Mouse (Mus musculus) MEL (cell line): Measurements from ENCODE around the gene 1700023F06Rik.

Source experiments
- CTCF ChIP-seq, 3 experiments: IDR thresholded peaks in 2 of 3; conservative IDR thresholded peaks in 1 of 3; 2 replicates each; pipeline ENCODE4 v1.5.1; 2011 to 2012; ENCODE audit warnings: low read length in 3 of 3, low read depth in 2 of 3, mild to moderate bottlenecking in 2 of 3, improper control_type of control experiment in 1 of 3, inconsistent platforms in 1 of 3, mixed read lengths in 1 of 3, moderate library complexity in 1 of 3; ENCODE audit not compliant: control insufficient read depth in 1 of 3, insufficient read depth in 1 of 3, poor library complexity in 1 of 3, severe bottlenecking in 1 of 3
- EP300 ChIP-seq, 2 experiments: IDR thresholded peaks; 2 replicates each; pipeline ENCODE4 v1.6.1; 2011; ENCODE audit warnings: improper control_type of control experiment in 2 of 2, low read length in 2 of 2, low read depth in 1 of 2, mild to moderate bottlenecking in 1 of 2
- HCFC1 ChIP-seq: IDR thresholded peaks from 2 replicates; pipeline ENCODE4 v1.6.1; 2012; ENCODE audit warnings: low read depth, mild to moderate bottlenecking, inconsistent platforms, low read length, improper control_type of control experiment, moderate library complexity
- JUND ChIP-seq: IDR thresholded peaks from 2 replicates; pipeline ENCODE4 v1.6.1; 2011; ENCODE audit warnings: low read depth, mild to moderate bottlenecking, improper control_type of control experiment, low read length
- MAX ChIP-seq: IDR thresholded peaks from 2 replicates; pipeline ENCODE4 v1.6.1; 2011; ENCODE audit warnings: low read length, improper control_type of control experiment
- MEF2A ChIP-seq: IDR thresholded peaks from 2 replicates; pipeline ENCODE4 v1.6.1; 2014; ENCODE audit warnings: low read depth, mild to moderate bottlenecking, inconsistent platforms, low read length, improper control_type of control experiment; ENCODE audit not compliant: poor library complexity, insufficient replicate concordance, severe bottlenecking; ENCODE audit errors: extremely low read depth
- POLR2A ChIP-seq, 2 experiments: IDR thresholded peaks; 2 replicates each; pipeline ENCODE4 v1.6.1; 2011 to 2012; ENCODE audit warnings: low read length in 2 of 2, mild to moderate bottlenecking in 2 of 2, control low read depth in 1 of 2, improper control_type of control experiment in 1 of 2, low read depth in 1 of 2, moderate library complexity in 1 of 2; ENCODE audit not compliant: control insufficient read depth in 1 of 2, insufficient read depth in 1 of 2, poor library complexity in 1 of 2
- RAD21 ChIP-seq: IDR thresholded peaks from 2 replicates; pipeline ENCODE4 v1.6.1; 2011; ENCODE audit warnings: mild to moderate bottlenecking, low read depth, low read length, improper control_type of control experiment
- TCF12 ChIP-seq: IDR thresholded peaks from 2 replicates; pipeline ENCODE4 v1.6.1; 2014; ENCODE audit warnings: low read depth, mild to moderate bottlenecking, inconsistent platforms, low read length, improper control_type of control experiment, moderate library complexity
- ZC3H11A ChIP-seq: IDR thresholded peaks from 2 replicates; pipeline ENCODE4 v1.6.1; 2012; ENCODE audit warnings: low read depth, mild to moderate bottlenecking, inconsistent platforms, low read length, improper control_type of control experiment
- ZMIZ1 ChIP-seq: IDR thresholded peaks from 2 replicates; pipeline ENCODE4 v1.6.1; 2012; ENCODE audit warnings: low read depth, mild to moderate bottlenecking, inconsistent platforms, low read length, improper control_type of control experiment, moderate library complexity
- ZNF384 ChIP-seq: IDR thresholded peaks from 2 replicates; pipeline ENCODE4 v1.6.1; 2012; ENCODE audit warnings: low read depth, mild to moderate bottlenecking, inconsistent platforms, low read length, improper control_type of control experiment

DNA sequence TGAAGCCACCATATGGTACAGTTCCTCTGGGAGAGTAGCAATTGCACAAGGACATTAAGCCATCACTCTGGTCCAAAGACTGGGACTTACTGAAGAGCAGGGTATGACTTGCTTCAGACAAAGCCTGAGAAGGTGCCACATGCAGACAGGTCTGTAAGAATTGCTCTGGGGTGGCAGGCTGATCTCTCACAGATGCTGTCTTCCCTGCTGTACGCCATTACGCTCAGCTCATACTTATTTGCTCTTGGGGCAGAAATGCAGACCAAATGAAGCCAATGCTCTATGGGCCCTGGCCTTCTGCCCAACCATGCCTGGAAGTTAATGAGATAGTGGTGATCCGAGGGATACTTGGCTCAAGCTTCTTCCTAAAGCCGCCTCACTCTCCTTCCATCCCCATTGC lies 36.5 kb upstream of the 1700023F06Rik start:
- no peak for TF ChIP-seq POLR2A (IDR thresholded peaks at IDR 0.05; ENCODE audit: control insufficient read depth in 1 of 2, insufficient read depth in 1 of 2, low read depth in 1 of 2, low read length in 2 of 2, poor library complexity in 1 of 2)
- TF ChIP-seq MEF2A, result no peak
- no peak for TF ChIP-seq EP300 (IDR thresholded peaks at IDR 0.05; ENCODE audit: low read depth in 1 of 2, low read length in 2 of 2)
- no peak for TF ChIP-seq ZNF384
- no peak for TF ChIP-seq ZMIZ1
- TF ChIP-seq JUND, result no peak
- no peak for TF ChIP-seq HCFC1
- no peak for TF ChIP-seq TCF12
- TF ChIP-seq CTCF (IDR thresholded peaks at IDR 0.05 in 2 of 3, conservative IDR thresholded peaks at IDR 0.05 in 1 of 3; ENCODE audit: control insufficient read depth in 1 of 3, insufficient read depth in 1 of 3, low read depth in 2 of 3, low read length in 3 of 3, poor library complexity in 1 of 3, severe bottlenecking in 1 of 3), result no peak
- TF ChIP-seq RAD21, result no peak
- TF ChIP-seq ZC3H11A, result no peak
- no peak for TF ChIP-seq MAX
